Mouse (Mus musculus): ENCODE measurements around the gene 9230102O04Rik. TPM values are rescaled to one million over a fixed set of nuclear protein-coding genes. Genes with fewer than 3 reads are reported as not detected.

Gene 9230102O04Rik
- total RNA-seq, 2 experiments from 2014 or later = not detected

- intact Hi-C loops (cut with DNase I) = loop anchor here (5.0 to 10.0 kb wide), 3 partner anchors 120 to 1212 kb away; no protein-coding TSS in a partner anchor
- no peak for DNase-seq (ENCODE audit: low spot score)
These were observed 2.3 kb downstream of the 9230102O04Rik start for GRCm38 (mm10) chr2:9886921-9887610.

GRCm38 (mm10) chr2:9886031-9886430, 3.3 kb downstream of the 9230102O04Rik start:
- no peak for DNase-seq (ENCODE audit: low spot score)
- intact Hi-C loops (cut with DNase I) = loop anchor here (5.0 to 10.0 kb wide), 3 partner anchors 121 to 1211 kb away; no protein-coding TSS in a partner anchor

- intact Hi-C loops (cut with DNase I) = loop anchor here (5.0 to 10.0 kb wide), 3 partner anchors 122 to 1210 kb away; no protein-coding TSS in a partner anchor
- DNase-seq (ENCODE audit: low spot score) = no peak
These were observed 4.0 kb downstream of the 9230102O04Rik start for GRCm38 (mm10) chr2:9885217-9885770.

DNA sequence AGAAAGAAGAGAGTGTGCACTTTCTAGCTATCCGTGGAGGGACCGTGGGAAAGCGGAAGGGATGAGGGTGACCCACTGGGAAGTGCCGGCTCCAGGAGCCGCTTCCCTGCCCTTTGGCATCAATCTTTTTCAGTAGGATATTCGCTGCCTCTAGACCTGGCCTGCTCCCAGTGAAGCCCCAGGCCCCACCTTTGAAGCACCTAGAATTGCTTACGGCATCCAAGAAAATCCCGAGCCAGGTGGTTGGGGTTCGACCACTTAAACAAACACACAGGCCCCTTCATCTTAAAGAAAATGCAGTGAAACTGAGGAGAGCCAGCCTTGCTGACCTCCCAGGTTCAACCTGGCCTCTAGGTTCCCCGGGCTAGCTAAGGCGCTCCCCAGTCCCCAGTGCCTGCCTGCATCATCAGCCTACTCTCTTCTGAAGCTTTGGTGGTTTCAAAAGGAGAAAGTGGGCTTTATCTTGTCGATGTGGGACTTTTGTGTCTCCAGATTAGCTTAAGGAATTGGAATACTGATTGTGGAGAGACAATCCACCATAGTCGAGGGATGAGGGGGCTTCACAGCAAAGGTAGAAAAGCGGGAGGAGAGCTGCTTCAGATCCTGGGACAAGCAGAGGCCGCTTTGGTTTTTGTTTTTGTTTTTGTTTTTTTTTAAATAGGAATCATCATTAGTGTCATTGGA, 4.7 kb downstream of the 9230102O04Rik start:
- intact Hi-C loops (cut with DNase I) = loop anchor here (5.0 to 10.0 kb wide), 3 partner anchors 123 to 1210 kb away; no protein-coding TSS in a partner anchor
- DNase-seq (ENCODE audit: low spot score) = no peak

DNA sequence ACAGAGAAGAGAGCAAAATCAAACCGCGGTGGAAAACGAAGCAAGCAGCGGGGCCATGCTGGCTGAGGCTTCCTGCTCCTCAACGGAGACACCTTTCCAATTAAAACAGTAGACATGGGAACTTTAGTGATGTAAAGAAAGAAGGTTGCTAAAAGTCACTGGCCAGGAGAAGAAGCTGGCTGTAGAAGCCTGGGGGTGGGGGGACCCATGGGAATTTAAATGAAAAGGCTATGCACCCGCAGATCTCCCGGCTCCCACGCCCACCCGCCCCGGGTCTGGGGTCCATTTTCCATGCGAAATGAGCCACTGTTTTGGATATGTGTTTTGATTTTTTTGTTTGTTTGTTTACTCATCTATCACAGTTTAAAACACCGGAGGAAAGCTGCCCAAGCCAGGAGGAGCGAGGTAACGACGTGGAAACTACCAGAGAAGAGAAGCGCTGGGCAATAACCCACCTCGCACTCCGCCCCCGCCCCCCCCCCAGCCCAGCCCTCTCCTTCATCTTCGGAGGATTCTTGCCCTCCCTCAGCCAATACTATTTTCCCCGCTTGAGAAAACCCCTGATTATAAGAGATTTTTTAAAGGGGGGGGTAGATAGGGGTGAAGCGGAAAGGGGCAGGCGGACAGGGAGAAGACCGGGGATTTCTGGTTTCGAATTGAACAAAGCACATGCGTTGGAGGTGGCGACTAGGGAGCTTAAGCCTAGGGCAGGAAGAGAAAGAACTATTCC, 5.4 kb downstream of the 9230102O04Rik start:
- DNase-seq (ENCODE audit: low spot score) = no peak
- intact Hi-C loops (cut with DNase I) = loop anchor here (10.0 kb wide), 2 partner anchors 1129 to 1209 kb away; no protein-coding TSS in a partner anchor

DNA sequence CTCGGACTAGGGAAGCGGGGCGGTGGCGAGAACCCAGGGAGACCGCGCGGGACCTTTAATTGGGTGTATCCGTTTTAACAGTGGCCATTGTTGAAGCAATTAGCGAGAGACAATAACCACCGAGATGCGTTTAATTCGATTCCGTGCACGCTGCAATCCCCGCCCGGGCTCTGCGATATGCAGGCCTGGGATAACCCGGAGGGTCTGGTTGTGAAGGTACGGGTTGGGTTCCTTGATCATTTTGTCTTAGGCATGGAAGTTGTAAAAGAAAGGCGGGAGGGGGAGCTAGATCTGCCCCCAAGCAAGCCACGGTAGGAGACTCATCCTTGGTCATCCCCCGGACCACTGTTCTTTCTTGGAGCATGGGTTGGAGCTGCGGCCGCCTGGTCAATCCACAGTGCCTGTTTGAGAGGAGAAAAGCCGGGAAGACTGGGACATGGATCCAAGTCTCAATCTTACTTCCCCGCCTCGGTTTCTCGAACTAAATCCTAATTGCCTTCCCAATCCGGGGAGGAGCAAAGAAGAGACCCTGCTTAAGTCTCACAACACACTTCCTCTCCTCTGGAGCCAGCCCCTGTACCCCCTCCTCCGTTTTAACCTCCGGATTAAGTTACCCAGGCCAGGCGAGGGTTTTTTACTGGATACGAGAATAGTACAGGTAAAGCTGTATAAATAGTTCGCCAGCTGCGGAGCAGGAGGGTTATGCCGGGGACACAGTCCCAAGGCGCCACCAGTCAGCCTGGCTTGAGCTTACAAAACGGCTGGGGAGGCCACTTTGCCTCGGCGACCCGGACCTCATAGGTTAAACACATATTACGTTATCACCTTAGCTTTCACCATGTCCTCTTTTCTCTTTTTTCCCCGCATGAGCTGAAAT, 6.2 kb downstream of the 9230102O04Rik start:
- DNase-seq (ENCODE audit: low spot score) = no peak
- intact Hi-C loops (cut with DNase I) = loop anchor here (10.0 kb wide), 2 partner anchors 1128 to 1208 kb away; no protein-coding TSS in a partner anchor

DNA sequence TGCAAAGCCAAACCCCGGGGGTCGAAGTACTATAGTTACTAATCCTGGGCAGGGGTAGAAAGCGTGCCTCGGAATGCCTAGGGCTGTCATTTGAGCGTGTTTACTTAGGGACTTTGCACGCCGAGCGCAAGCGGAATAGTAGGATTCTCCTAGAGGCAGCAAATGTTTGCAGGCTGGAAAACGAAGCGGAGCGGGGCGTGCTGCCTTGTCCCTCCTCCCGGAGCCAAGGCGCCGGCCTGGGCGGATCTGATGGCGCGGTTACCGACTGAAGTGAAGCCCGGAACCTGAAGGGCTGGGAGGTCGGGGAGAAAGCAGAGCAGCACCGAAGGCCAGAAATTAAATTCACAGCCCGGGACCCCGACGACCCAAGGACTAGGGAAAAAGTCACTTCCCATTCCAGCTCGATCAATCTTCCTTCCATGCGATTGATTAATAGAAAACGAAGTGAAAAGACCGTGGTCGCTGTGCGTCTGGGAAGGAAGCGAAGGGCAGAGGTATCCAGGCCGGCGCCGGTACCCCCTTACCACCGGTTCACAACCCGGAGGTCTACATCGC, 6.9 kb downstream of the 9230102O04Rik start:
- intact Hi-C loops (cut with DNase I) = loop anchor here (10.0 kb wide), 2 partner anchors 1128 to 1208 kb away; no protein-coding TSS in a partner anchor

GRCm38 (mm10) chr2:9881611-9882023, 7.7 kb downstream of the 9230102O04Rik start:
- intact Hi-C loops (cut with DNase I) = loop anchor here (10.0 kb wide), 2 partner anchors 1127 to 1207 kb away; no protein-coding TSS in a partner anchor
- no peak for DNase-seq (ENCODE audit: low spot score)

More for the DNA sequence above, 6.9 kb downstream of the 9230102O04Rik start:
- DNase-seq (ENCODE audit: low spot score) = no peak

- intact Hi-C loops (cut with DNase I) = loop anchor here (10.0 kb wide), 2 partner anchors 1126 to 1206 kb away; no protein-coding TSS in a partner anchor
- no peak for DNase-seq (ENCODE audit: low spot score)
These were observed 8.2 kb downstream of the 9230102O04Rik start, which contains the start of gene 4930412O13Rik for GRCm38 (mm10) chr2:9881051-9881591. Gene 4930412O13Rik, plus strand, starts transcription at chr2:9881252.

- DNase-seq (ENCODE audit: low spot score) = no peak
- intact Hi-C loops (cut with DNase I) = loop anchor here (10.0 kb wide), 2 partner anchors 1125 to 1205 kb away; no protein-coding TSS in a partner anchor
These were observed 9.1 kb downstream of the 9230102O04Rik start for GRCm38 (mm10) chr2:9880271-9880670.

- DNase-seq (ENCODE audit: low spot score) = peak; percentile 89
- intact Hi-C loops (cut with DNase I) = loop anchor here (10.0 kb wide), 2 partner anchors 255 to 345 kb away; no protein-coding TSS in a partner anchor
These were observed 9.8 kb downstream of the 9230102O04Rik start for GRCm38 (mm10) chr2:9879493-9879892.

- intact Hi-C loops (cut with DNase I) = loop anchor here (10.0 kb wide), 2 partner anchors 254 to 344 kb away; no protein-coding TSS in a partner anchor
- DNase-seq (ENCODE audit: low spot score) = no peak
These were observed 10.2 kb downstream of the 9230102O04Rik start for GRCm38 (mm10) chr2:9879092-9879491.

GRCm38 (mm10) chr2:9878564-9879081, 10.7 kb downstream of the 9230102O04Rik start:
- intact Hi-C loops (cut with DNase I) = loop anchor here (10.0 kb wide), 2 partner anchors 254 to 344 kb away; no protein-coding TSS in a partner anchor
- no peak for DNase-seq (ENCODE audit: low spot score)

GRCm38 (mm10) chr2:9877966-9878563, 11.3 kb downstream of the 9230102O04Rik start:
- DNase-seq (ENCODE audit: low spot score) = no peak
- intact Hi-C loops (cut with DNase I) = loop anchor here (10.0 kb wide), 2 partner anchors 253 to 343 kb away; no protein-coding TSS in a partner anchor

GRCm38 (mm10) chr2:9877326-9877690, 12.0 kb downstream of the 9230102O04Rik start:
- no peak for DNase-seq (ENCODE audit: low spot score)
- intact Hi-C loops (cut with DNase I) = loop anchor here (10.0 kb wide), 2 partner anchors 253 to 343 kb away; no protein-coding TSS in a partner anchor

- intact Hi-C loops (cut with DNase I) = loop anchor here (10.0 kb wide), 2 partner anchors 252 to 342 kb away; no protein-coding TSS in a partner anchor
- no peak for DNase-seq (ENCODE audit: low spot score)
These were observed 12.6 kb downstream of the 9230102O04Rik start for GRCm38 (mm10) chr2:9876621-9877325.

Data from heart, postnatal 25 days (tissue).